In genomic region chr19:21568528-21569185, GRCm38 (mm10) we compare ENCODE assay signal across 16 mouse cellular contexts.
DNase-seq lines count a peak whose midpoint lies in the region; ATAC-seq and TF ChIP-seq lines count a peak whose summit lies in the region.
"Had no signal": no experiment of that assay in that cellular context is flagged by ENCODE, and none has a peak within 500 bp of the region (broad histone marks: within the 10 kb centered on the region; RNA-seq: fewer than 3 reads in every experiment).

No protein-coding gene starts in this region.

- no peak for TF ChIP-seq POLR2A in lung, adult 2 months (IDR thresholded peaks at IDR 0.05; ENCODE audit: borderline replicate concordance, extremely low read depth, low read depth, low read length)
- no peak for TF ChIP-seq POLR2A in MEL (IDR thresholded peaks at IDR 0.05; ENCODE audit: control insufficient read depth in 1 of 2, insufficient read depth in 1 of 2, low read depth in 1 of 2, low read length in 2 of 2, poor library complexity in 1 of 2)
- TF ChIP-seq POLR2A in spleen, adult 2 months (IDR thresholded peaks at IDR 0.05; ENCODE audit: low read depth, low read length): no peak

- no peaks in the 10 kb centered on the region for H3K9me3 ChIP-seq in MEL (replicated peaks; ENCODE audit: insufficient read depth, low read length)
- no peaks in the 10 kb centered on the region for H3K9me3 ChIP-seq in liver, embryonic 12.5 days (replicated peaks)
- H3K9me3 ChIP-seq: embryonic facial prominence, embryonic 15.5 days; hindbrain, embryonic 10.5 days; kidney, embryonic 15.5 days; neural tube, embryonic 12.5 days had no signal

- whole genome bisulfite sequencing in lung, adult 2 months: 71% methylated on average over 3 of the region's 3 CpGs
- 33% methylated on average over 3 of the region's 3 CpGs for WGBS in liver, embryonic 12.5 days (ENCODE audit: insufficient replicate concordance)
- 36% methylated on average over 3 of the region's 3 CpGs for WGBS in spleen, adult 2 months

- H3K9ac ChIP-seq in MEL (ENCODE audit: control insufficient read depth, low read depth, low read length, poor library complexity, severe bottlenecking): no peak overlapping the region; the same call in 1 of the 2 replicates
- H3K9ac ChIP-seq in liver, embryonic 12.5 days: peak overlapping the region; percentile 44
- H3K9ac ChIP-seq: embryonic facial prominence, embryonic 15.5 days; kidney, embryonic 15.5 days; neural tube, embryonic 12.5 days had no signal

- peak overlapping the region; percentile 51 for H3K4me2 ChIP-seq in liver, embryonic 12.5 days
- H3K4me2 ChIP-seq: embryonic facial prominence, embryonic 15.5 days; kidney, embryonic 15.5 days; neural tube, embryonic 12.5 days had no signal

- no peaks in the 10 kb centered on the region for H3K27me3 ChIP-seq in MEL (ENCODE audit: control insufficient read depth in 1 of 2, insufficient read depth in 2 of 2, low read length in 2 of 2)
- H3K27me3 ChIP-seq in liver, embryonic 12.5 days (replicated peaks): no peaks in the 10 kb centered on the region
- H3K27me3 ChIP-seq in spleen, adult 2 months (ENCODE audit: control insufficient read depth, insufficient read depth, low read length): no peaks in the 10 kb centered on the region
- H3K27me3 ChIP-seq: embryonic facial prominence, embryonic 15.5 days; kidney, embryonic 15.5 days; neural tube, embryonic 12.5 days had no signal

- H3K4me1 ChIP-seq in lung, adult 2 months (ENCODE audit: control insufficient read depth, insufficient read depth, low read length): no peaks in the 10 kb centered on the region; the same call in 1 of the 2 replicates
- peaks cover 7 to 16% of the 10 kb centered on the region in 2 experiments; a peak in 3 of 4 replicates for H3K4me1 ChIP-seq in MEL (ENCODE audit: control insufficient read depth in 1 of 2, insufficient read depth in 2 of 2, low read length in 2 of 2)
- peaks cover 35% of the 10 kb centered on the region for H3K4me1 ChIP-seq in liver, embryonic 12.5 days
- H3K4me1 ChIP-seq in spleen, adult 2 months (ENCODE audit: control insufficient read depth, insufficient read depth, insufficient read length): peaks cover 2% of the 10 kb centered on the region; the same call in 1 of the 2 replicates
- H3K4me1 ChIP-seq: neural tube, embryonic 12.5 days had no signal

- TF ChIP-seq RAD21 in MEL (IDR thresholded peaks at IDR 0.05; ENCODE audit: low read depth, low read length): no peak

- peak overlapping the region; percentile 34; the same call in 1 of the 2 replicates for H3K27ac ChIP-seq in MEL (ENCODE audit: control insufficient read depth, low read depth, low read length)
- peak overlapping the region; percentile 77 for H3K27ac ChIP-seq in liver, embryonic 12.5 days
- H3K27ac ChIP-seq in spleen, adult 2 months (ENCODE audit: insufficient read depth, low read length): peak overlapping the region; percentile 73
- H3K27ac ChIP-seq: embryonic facial prominence, embryonic 15.5 days; hindbrain, embryonic 10.5 days; kidney, embryonic 15.5 days; neural tube, embryonic 12.5 days had no signal

- peak; percentile 88 for ATAC-seq in liver, embryonic 12.5 days
- no peak for ATAC-seq in cerebellum, adult (ENCODE audit: insufficient number of reproducible peaks, low FRiP score, low TSS enrichment)
- ATAC-seq: CD4-positive, CD25-positive, alpha-beta regulatory T cell, adult 4 months had no signal

- H3K79me2 ChIP-seq in MEL (ENCODE audit: control insufficient read depth, insufficient read depth, low read length, poor library complexity): no peaks in the 10 kb centered on the region

- H3K4me3 ChIP-seq in lung, adult 2 months (replicated peaks; ENCODE audit: extremely low read depth, low read depth, low read length): no peak overlapping the region
- no peak overlapping the region for H3K4me3 ChIP-seq in MEL (ENCODE audit: control insufficient read depth in 1 of 2, insufficient read depth in 1 of 2, low read depth in 2 of 2, low read length in 2 of 2)
- peak overlapping the region; percentile 47 for H3K4me3 ChIP-seq in liver, embryonic 12.5 days
- no peak overlapping the region for H3K4me3 ChIP-seq in spleen, adult 2 months (ENCODE audit: extremely low read depth, insufficient read depth, insufficient read length)
- H3K4me3 ChIP-seq: embryonic facial prominence, embryonic 15.5 days; hindbrain, embryonic 10.5 days; kidney, embryonic 15.5 days; neural tube, embryonic 12.5 days had no signal

- peak; percentile 21 for DNase-seq in lung, postnatal 25 days (ENCODE audit: low spot score)
- DNase-seq in lung, adult 2 months: no peak
- peak; percentile 67 for DNase-seq in MEL (ENCODE audit: low read depth, low spot score)
- DNase-seq in spleen, adult 2 months (ENCODE audit: low read depth in 1 of 2, low spot score in 2 of 2): peak in 1 of 2 experiments; percentile 46
- DNase-seq in layer of hippocampus, adult 9-11 months: no peak
- no peak for DNase-seq in urinary bladder, postnatal 25 days (ENCODE audit: low spot score)
- DNase-seq: cerebellum, adult 9-11 months; right cerebral cortex, postnatal 14 days; thymus, adult 2 months had no signal

- peaks cover 0 to 15% of the 10 kb centered on the region in 2 experiments; a peak in 2 of 4 replicates for H3K36me3 ChIP-seq in MEL (ENCODE audit: control insufficient read depth in 1 of 2, insufficient read depth in 2 of 2, low read length in 2 of 2)
- no peaks in the 10 kb centered on the region for H3K36me3 ChIP-seq in liver, embryonic 12.5 days
- no peaks in the 10 kb centered on the region for H3K36me3 ChIP-seq in spleen, adult 2 months (ENCODE audit: control insufficient read depth, insufficient read depth, low read length)
- H3K36me3 ChIP-seq: embryonic facial prominence, embryonic 15.5 days; hindbrain, embryonic 10.5 days; kidney, embryonic 15.5 days; neural tube, embryonic 12.5 days had no signal

- no peak for TF ChIP-seq CTCF in lung, adult 2 months (IDR thresholded peaks at IDR 0.05; ENCODE audit: insufficient read depth, low read length)
- TF ChIP-seq CTCF in MEL (IDR thresholded peaks at IDR 0.05 in 2 of 3, conservative IDR thresholded peaks at IDR 0.05 in 1 of 3; ENCODE audit: control insufficient read depth in 1 of 3, insufficient read depth in 1 of 3, low read depth in 2 of 3, low read length in 3 of 3, poor library complexity in 1 of 3, severe bottlenecking in 1 of 3): no peak
- no peak for TF ChIP-seq CTCF in spleen, adult 2 months (IDR thresholded peaks at IDR 0.05; ENCODE audit: extremely low read depth, insufficient read depth, insufficient read length, insufficient replicate concordance)

- TF ChIP-seq EP300 in MEL (IDR thresholded peaks at IDR 0.05; ENCODE audit: low read depth in 1 of 2, low read length in 2 of 2): peak; percentile 27 to 40; a peak in 2 of 4 replicates

TF ChIP-seq in MEL, 35 proteins besides CTCF, POLR2A, EP300 and RAD21:
- no peak for TF ChIP-seq POLR2AphosphoS2 (IDR thresholded peaks at IDR 0.05; ENCODE audit: low read length)
- TF ChIP-seq ETS1 (IDR thresholded peaks at IDR 0.05; ENCODE audit: low read depth, low read length): peak; percentile 38; the same call in 1 of the 2 replicates
- 0 out of 2 replicates have a peak, but pooled peaks have one; percentile 30 for TF ChIP-seq TCF12 (IDR thresholded peaks at IDR 0.05; ENCODE audit: low read depth, low read length)
- no peak for TF ChIP-seq RCOR1 (IDR thresholded peaks at IDR 0.05; ENCODE audit: low read depth, low read length)
- TF ChIP-seq TBP (IDR thresholded peaks at IDR 0.05; ENCODE audit: low read depth, low read length): 0 out of 2 replicates have a peak, but pooled peaks have one; percentile 17
- 0 out of 2 replicates have a peak, but pooled peaks have one; percentile 26 for TF ChIP-seq TAL1 (IDR thresholded peaks at IDR 0.05; ENCODE audit: low read length)
- TF ChIP-seq SIN3A (IDR thresholded peaks at IDR 0.05; ENCODE audit: low read length): peak; percentile 31; the same call in 1 of the 2 replicates
TF ChIP-seq in MEL: peak in this region for 5.

Comparison
In these comparisons a context has a peak if more than half of its experiments do, and no peak if none do; other contexts are left out.
1. DNase-seq: peak in lung, postnatal 25 days (single experiment) and MEL (single experiment); none in lung, adult 2 months (single experiment), layer of hippocampus, adult 9-11 months (single experiment) and urinary bladder, postnatal 25 days (single experiment).
2. Peak in every context shown above with its lines, with median percentiles within 50 percentile points of each other: H3K27ac ChIP-seq.